Mouse (Mus musculus) spleen, embryonic (tissue): Measurements from ENCODE around the gene Lmln.

ENCODE experiments used
- CTCF ChIA-PET: fragments of 350-600 bp; sonication (Branson Sonifier 250); formaldehyde crosslinking; loops from one replicate; lab custom pipeline; 2022; lab: Charles Lee

The Lmln gene

DNA sequence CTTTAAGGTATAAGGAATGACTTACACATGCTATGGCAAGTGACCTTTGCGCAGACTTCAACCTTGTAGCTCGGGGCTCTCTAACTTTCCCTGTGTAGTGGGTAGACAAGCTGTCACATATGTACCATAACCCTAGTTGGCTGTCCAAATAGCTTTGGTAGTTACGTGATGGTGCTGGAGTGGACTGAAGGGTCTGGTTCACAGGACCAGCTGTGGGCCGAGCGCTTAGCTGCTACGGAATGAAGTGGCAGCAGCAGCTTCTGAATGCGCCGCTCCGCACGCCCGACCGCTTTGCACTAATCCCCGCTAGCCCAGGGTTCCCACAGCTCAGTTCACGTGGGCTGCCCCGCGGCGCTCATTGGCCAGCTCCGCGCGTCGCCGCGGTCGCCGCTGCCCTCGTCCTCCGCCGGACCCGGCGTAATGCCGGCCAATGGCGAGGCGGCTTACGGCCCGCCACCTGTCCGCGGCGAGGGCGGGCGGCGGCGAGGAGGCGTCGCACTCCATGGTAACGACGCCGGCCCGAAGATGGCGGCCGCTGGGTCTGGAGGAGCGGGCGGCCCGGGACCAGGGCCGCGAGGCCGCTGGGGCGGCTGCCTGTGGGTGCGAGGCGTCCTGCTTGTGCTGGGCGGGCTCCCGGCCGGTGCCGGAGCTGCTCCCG, at the start of gene Lmln:
TSS of gene Lmln (plus strand) at position 498 of the 658 bp plus-strand sequence.
- CTCF ChIA-PET, result interaction anchor here (0.5 kb wide), 1 partner anchor 1024 kb away, joined by 5 read pairs; no protein-coding TSS in a partner anchor

DNA sequence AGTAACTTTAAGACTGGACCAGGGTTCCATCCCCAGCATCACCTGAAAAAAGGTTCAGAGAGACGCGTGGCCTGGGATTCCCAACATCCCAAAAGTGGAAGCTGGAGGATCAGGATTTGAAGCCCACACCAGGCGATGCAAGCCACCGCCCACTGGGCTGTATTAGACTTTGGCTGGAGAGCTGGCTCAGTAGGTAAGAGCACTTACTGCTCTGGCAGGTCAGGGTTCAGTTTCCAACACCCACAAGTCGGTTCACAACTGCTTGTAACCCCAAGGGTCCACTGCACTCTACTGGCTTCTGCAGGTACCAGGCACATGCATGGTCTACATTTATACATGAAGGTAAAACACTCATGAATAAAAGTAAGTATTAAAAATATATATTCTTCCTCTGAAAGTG, 48.5 kb upstream of the Lmln start:
- CTCF ChIA-PET, result interaction anchor here (0.5 kb wide), 1 partner anchor 125 kb away, joined by 5 read pairs; no protein-coding TSS in a partner anchor

DNA sequence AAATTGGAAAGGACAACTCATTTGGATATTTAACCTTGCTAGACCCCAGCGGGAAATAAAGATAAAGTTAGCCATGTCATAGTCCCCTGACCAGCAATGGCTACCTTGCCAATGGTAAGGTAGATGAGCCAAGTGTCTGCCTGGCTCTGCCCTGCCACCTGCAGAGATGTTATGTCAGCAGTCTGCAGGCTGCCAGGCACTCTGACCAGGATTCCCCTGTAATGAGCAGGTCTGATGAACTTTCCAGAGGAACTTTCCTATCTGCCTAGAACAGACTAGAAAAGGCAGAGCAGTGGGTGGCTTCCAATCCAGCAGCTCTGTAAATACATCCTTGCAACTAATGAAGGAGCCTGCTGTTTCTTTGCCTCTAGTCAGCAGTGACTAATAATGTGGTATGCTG, 47.4 kb upstream of the Lmln start:
- CTCF ChIA-PET, result no interaction called here

DNA sequence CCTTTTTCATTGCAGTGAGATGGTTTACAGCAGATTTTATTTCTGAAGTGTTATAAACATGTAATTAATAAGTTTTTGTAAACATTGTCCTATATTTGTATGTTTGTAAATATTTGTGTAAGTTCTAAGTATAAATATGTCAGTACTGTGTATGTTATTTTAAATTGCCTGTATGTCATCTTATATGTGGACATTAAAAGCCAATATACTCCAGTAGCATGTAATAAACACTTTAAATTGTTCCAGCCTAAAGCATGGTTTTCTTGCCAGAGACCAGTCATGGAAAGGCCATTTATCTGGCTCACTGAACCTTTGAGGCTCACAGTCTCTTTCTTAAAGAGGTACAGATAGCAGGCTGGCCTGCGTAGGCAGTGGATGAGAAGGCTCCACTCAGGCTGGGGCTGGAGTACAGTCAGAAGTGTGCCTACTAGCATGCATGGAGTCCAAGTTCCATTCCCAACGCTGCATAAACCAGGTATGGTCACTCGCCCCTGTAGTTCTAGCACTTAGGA, 46.9 kb upstream of the Lmln start:
- CTCF ChIA-PET, result no interaction called here

DNA sequence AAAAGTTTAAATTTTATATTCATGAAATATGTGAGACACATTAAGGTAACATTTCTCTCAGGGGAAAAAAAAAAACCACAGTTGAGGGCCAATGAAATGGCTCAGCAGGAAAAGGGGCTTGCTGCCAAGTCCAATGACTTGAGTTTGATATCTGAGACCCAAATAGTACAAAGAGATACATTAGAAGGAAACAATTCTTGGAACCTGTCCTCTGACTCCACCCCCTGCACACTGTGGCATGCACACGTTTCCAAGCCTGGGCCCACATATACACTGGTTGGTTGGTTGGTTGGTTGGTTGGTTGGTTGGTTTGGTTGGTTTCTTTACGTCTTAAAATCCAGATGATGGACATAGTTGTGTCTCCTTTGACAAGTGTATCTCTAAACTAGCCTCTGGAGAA, 46.3 kb upstream of the Lmln start:
- CTCF ChIA-PET, result no interaction called here

DNA sequence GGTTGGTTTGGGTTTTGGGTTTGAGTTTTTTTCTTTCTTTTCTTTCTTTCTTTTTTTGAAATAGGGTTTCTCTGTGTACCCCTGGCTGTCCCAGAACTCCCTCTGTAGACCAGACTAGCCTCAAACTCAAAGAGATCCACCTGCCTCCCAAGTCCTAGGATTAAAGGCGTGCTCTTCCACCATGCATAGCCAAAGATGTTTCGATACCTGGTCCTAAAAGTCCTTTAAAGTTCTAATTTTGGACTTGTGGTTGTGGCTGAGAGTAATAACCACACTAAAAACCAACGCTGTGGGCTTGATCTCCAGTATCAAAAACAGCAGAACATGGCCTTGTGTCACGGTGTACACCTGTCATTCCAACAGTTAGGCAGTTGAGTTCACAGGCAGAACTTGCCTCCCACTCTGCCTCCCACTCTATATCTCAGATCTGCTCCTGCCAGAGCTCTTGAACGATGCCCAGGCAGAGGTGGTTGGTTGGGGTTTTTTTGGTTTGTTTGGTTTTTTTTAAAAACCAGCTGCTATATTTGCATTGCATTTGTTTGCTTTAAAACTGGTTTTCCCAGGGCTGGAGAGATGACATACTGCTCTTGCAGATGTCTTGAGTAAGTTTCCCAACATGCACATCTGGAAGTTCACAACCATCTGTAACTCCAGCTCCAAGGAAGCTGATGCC, 44.5 kb upstream of the Lmln start:
- CTCF ChIA-PET, result no interaction called here

DNA sequence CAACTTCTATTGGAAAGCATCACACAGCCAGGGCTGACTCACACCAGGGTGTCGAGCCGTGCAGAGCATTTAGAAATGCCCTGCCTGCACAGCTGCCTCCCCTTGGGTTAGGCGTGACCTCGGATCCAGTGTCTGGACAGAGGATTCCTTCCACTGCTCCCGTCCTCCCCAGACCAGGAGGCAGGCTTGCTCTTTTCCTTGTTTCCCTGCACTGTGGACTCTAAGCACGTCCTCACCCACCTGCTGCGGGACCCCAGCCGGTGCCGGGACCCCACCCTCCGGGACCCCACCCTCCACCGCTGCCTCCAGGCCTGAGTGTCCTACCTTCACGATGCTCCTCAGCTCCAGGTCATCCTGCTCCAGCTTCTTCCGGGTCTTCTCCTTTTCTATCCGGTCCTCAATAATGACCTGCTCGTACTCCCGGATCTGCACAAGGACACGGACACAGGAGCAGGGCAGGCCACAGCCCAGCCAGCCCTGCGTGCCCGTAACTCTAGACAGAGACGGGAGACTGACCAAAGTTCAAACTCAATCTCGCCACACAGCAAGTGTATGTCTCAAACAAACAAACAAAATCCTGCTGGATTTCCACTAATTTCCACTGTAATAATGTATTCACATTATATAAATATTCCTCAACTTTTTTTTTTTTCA, 43.1 kb upstream of the Lmln start:
- CTCF ChIA-PET, result no interaction called here

DNA sequence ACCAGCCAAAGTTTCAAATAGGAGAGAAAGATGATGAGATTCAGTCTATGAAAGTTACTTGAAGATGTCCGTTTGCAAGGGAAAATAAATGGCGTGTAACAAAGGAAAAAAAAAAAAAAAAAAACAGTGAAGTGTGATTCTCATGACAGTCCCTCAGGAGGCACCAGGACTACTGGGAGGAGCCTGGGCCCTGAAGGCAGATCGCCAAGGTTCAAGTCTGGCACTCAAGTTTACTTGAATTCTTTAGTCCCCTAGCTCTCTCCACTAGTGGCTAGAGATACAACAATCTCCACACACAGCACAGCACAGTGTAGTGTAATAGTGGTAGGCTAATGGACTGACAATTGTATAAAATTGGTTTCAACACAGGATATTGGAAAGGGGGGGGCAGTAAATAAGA, 40.9 kb upstream of the Lmln start:
- CTCF ChIA-PET, result no interaction called here

DNA sequence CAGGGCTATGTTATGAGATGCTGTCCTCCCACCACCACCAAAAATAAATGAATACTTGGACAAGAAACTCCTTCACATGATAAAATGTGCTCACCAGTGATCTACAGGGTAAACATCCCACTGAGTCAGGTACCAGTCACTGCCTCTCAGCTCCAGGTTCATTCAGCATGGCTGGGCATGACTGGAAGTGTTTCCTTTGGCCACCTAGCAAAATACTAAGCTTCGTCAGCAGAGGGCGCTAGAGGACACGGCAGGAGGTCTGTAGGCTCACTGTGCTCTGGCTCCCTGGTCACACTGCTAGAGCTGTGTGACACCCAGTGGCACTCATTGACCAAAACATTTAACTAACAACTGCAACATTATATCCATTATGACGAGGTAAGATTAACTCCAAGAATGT, 38.6 kb upstream of the Lmln start:
- CTCF ChIA-PET, result no interaction called here

DNA sequence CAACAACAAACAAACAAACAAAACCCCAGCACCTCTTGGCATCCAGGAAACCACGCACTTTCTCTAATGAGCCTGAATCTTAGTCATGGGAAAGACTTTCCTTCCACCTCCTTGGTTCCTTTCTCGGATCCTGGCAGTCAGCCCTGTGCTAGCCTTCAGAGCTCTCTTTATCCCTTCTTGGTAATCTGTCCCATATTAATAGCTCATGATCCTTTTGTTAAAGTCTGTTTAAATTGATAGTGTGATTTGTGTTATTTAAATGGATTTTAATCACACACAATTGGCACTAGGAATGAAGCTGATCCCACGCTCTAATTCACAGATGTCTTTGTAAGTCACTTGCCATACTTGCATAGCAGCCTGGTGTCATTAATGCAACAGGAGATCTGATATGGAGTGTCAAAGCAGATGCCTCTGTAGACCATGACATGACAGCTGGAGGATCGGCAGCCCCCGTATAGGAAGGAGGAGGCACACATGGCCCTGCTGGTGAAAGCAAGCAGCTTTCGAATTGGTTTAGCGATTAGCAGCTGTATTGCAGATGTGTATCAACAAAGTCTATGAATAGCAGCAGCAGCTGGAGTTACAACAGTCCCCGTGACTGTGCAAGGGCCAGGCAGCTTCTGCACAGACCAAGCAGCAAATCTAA, 37.7 kb upstream of the Lmln start:
- CTCF ChIA-PET, result interaction anchor here (0.6 kb wide), 1 partner anchor 66 kb away, joined by 7 read pairs; no protein-coding TSS in a partner anchor

DNA sequence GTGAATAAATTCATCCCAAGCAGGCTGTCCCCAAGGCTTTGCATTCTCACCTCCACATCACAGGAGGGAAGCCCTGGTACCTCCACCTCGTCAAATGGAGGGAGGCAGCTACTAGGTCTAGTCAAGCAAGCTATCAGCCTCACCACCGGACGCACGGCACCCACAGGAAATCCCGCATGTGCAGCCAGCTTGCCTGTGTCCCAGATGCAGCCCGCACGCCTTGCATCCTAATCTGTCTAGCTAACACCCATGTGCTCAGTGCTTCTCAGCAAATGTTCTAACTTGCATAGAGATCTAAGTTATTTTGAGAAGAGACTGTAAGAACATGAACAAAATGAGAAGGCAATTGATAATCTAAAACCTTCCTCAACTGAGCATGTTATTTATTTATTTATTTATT, 36.0 kb upstream of the Lmln start:
- CTCF ChIA-PET, result interaction anchor here (0.8 kb wide), 1 partner anchor 51 kb away, joined by 3 read pairs; no protein-coding TSS in a partner anchor

DNA sequence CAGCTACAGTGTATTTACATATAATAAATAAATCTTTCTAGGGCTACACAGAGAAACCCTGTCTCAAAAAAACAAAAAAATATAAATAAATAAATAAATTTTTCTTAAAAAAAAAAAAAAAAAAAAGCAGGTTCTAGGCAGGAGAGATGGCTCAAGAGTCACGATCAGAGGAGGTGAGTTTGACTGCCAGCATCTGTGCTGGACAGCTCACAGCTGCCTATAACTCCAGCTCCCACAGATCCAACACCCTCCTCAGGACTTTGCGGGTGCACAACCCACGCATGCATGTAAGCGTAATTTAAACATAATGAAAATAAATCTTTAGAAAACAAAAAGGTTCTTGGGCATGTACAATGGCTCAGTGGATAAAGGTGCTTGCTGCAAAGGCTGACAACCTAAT, 26.3 kb upstream of the Lmln start:
- CTCF ChIA-PET, result no interaction called here

DNA sequence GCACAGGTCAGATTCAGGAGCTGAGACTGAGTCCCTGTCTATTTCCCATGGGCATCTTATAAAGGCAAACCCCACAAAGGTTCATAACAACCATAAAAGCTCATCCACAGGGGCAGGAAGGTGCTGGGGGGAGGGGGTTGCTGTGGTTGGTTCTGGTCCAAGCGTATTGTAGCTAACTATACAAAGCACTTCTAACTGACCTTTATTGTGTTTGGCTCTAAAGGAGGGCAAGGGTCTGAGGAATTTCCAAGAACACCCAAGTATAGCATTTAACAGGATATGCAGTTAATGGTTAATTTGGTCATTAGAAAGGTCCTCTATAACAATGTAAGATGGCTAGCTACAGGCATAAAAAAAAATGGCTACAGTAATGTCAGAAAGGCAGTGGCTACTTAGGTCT, 19.6 kb upstream of the Lmln start:
- CTCF ChIA-PET, result interaction anchor here (0.6 kb wide), 1 partner anchor 932 kb away, joined by 3 read pairs; no protein-coding TSS in a partner anchor

DNA sequence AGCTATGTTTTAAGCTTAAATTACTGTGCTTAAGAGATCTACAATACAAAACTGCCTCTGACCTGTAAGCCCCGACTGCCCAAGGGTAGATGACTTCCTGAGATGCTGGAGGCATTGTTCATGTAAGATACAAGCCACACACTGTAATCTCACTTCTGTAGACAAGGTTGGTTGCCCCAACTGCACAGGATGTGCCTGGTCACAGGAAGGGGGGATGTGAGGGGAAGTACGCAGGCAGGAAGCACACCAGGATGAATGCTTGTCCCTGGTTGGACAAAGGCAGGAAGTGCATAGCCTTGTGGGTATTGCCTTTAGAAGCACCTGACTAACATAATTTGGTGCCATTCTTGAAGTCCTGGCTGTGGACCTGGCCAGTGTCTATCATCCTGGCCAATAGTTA, 19.1 kb upstream of the Lmln start:
- CTCF ChIA-PET, result interaction anchor here (0.6 kb wide), 2 partner anchors 20 to 143 kb away, joined by 3 read pairs; no protein-coding TSS in a partner anchor

DNA sequence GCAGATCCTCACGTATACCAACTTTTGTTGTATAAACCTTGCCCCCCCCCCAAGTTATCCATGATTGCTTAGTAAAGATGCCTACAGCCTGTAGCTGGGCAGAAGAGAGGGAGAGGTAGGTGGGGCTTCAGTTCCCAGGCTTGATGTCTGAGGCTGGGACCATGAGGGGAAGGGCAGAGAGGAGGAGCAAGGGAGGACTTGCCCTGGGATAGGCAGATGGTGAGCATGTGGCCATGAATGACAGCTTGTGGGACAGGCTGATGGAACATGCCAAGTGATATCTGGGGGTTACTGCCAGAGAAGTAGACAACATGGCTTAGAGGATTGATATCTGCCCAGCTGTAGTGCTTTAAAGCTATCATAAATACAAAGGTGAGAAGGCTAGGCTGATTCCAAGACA, 14.3 kb upstream of the Lmln start:
- CTCF ChIA-PET, result no interaction called here

DNA sequence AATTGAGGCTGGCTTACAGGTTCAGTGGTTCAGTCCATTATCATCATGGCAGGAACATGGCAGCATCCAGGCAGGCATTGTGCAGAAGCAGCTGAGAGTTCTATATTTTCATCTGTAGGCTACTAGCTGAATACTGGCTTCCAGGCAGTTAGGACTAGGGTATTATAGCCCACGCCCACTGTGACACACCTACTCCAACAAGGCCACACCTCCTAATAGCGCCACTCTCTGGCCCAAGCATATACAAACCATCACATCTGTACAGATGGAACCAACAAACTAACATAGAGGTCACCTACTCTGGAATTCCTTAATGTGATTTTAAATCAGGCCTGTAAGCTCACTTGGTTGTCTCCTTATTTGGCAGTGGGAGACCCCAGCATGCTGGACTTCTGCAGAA, 13.6 kb upstream of the Lmln start:
- CTCF ChIA-PET, result no interaction called here

DNA sequence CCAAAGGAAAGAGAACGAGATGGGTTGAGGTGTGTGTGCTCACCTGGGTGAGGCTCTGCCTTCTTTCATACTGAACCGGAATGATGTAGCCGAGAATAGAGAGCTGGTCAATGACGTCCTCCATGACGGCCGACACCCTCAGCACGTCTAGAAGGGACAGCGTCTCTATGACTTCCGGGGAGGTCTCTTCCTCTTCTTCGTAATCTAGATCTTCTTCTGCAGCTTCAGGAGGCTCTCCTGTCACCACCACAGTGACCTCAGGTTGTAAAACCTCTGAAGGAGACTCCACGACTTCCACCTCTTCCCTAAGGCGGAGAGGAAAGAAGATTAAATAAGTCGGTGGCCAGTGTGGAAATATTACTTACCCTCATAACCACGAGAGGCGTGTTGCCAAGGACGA, 12.5 kb upstream of the Lmln start:
- CTCF ChIA-PET, result interaction anchor here (0.7 kb wide), 1 partner anchor 792 kb away, joined by 4 read pairs; no protein-coding TSS in a partner anchor

DNA sequence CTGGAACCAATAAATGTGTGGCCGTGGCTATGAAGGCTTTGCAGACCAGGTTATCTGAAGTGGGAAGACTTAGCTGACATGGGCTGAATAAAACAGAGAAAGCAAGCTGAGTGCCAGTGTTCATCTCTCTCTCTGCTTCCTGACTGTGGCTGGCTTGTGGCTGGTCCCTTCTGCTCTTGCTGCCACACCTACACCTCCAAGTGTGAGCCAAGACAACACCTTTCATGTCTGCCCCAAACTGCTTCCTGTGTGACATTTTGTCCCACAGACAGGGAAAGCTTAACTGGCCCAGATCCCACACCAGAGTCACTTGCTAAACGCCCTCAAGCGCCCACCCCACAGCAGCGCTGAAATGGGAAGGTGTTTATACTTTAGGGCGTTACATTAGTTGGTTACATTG, 9.2 kb upstream of the Lmln start:
- CTCF ChIA-PET, result no interaction called here

DNA sequence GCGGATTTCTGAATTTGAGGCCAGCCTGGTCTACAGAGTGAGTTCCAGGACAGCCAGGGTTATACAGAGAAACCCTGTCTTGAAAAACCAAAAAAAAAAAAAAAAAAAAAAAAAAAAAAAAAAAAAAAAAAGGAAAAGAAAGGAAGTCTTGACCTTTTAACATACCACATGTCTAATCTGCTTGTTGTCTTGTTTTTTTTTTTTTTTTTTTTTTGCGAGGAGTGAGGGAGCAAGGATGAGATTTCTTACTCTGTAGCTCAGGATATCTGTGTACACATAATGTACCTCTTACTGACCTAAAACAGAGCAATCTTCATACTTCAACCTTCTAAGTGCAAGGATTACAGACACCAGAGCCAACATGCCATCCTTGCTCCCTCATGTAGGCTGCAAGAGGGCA, 7.4 kb upstream of the Lmln start:
- CTCF ChIA-PET, result interaction anchor here (0.6 kb wide), 2 partner anchors 143 to 1345 kb away, joined by 3 to 6 read pairs; no protein-coding TSS in a partner anchor

DNA sequence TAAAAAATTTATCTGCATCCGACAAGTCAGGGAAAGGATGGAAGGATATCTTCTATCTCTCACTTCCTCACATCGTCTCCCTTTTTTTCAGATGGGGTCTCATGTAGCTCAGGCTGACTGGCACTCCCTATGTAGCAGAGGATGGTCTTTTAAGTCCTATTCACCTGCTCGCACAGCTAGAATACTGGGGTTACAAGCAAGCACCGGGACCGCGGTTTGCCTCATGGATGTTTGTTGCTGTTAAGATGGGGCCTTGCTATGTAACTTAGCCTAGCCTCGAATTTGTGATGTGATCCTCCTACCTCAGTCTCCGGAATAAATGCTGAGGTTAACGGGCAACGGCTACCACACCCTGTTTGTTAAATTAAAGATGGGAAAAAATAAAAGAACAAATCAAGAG, 6.7 kb upstream of the Lmln start:
- CTCF ChIA-PET, result interaction anchor here (0.6 kb wide), 2 partner anchors 143 to 1345 kb away, joined by 3 to 6 read pairs; no protein-coding TSS in a partner anchor

DNA sequence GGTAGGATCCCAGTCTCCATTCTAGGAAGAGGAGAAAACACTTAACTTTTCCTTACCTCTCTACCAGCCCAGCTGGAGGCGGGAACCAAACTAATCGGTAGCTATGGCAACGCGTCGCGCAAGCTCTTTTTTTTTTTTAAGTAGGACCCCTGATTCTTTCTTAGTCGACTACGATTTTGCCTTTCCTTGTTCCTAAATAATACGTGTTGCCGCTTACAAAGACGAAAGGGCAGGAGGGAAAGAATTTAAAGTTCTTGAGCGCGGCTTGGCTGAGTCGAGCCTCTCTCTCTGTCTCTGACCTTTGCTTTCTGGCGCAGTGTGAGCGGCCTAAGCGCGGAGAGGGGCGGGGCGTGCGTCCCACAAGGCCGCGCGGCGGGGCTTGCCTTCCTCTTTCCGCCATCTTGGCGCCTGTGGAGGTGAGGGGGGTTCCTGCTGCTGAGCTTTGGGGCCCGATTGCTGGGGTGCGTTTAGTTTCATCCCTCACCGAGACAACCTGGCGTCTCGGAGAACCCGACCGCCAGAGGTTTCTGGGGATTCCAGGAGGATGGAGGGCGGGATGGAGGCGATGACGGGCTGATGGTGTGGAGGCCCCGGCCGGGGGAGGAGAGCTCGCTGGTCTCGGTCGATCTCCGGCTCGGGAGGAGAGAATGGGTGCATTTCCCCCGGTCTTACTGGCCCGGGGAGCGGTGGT, 6.1 kb upstream of the Lmln start, which contains the start of the genes Iqcg and Rpl35a:
TSS of gene Iqcg (minus strand) at position 124 of the 691 bp plus-strand sequence.
TSS of gene Rpl35a (plus strand) at position 359 of the 691 bp plus-strand sequence.
- CTCF ChIA-PET, result interaction anchor here (1.0 kb wide), 1 partner anchor 12 kb away, joined by 3 read pairs; no protein-coding TSS in a partner anchor
